Mouse (Mus musculus) v-Abl transformed pro-B cells (cell line): ENCODE measurements around the gene Tle1.

ENCODE experiments used
- in situ Hi-C, 2 experiments: fragments of 400-800 bp; cut with MboI; formaldehyde crosslinking; loops; one replicate each; pipeline ENCODE4 v1.15.1; 2025; ENCODE audit not compliant: unreplicated experiment in 2 of 2

The Tle1 gene

DNA sequence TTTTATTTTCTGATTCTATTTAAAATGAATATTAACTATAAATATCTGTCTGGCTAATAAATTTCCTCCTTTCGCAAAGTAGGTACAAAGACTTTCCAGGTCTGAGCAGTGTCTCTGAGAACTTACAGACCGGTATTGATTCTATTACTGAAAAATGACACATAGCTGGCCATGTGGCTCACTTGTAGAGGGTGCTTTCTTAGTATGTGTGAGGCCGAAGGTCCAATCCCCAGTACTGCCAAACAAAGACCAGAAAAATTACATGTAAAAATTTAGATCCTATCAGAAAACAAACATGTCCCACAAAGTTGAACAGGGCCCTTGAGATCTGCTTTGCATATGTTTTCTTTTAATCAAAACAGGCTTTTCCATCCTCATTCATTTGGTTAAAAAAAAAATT is 33.5 kb downstream of the Tle1 start:
- in situ Hi-C loops: no loop called here

- in situ Hi-C loops: no loop called here
Observed at GRCm38 (mm10) chr4:72166561-72166960, 34.2 kb downstream of the Tle1 start.

DNA sequence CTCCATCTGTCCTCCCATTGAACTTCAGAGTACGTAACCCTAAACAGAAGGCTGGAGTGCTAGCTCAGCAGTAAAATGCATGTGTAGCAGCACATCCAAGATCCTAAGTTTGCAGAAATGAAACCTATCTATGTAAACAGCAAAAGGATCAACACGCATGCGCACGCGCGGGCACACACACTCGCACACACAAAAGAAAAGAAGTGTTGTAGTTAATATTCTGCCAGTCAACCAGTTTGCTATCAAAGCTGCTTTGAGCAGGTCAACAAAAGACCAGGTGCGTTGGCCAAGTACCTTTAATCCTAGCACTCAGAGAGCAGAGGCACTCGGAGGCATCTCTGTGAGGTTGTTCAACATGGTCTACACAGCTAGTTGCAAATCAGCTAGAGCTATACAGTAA is 35.0 kb downstream of the Tle1 start:
- in situ Hi-C loops: no loop called here

GRCm38 (mm10) chr4:72162445-72163218 is 38.1 kb downstream of the Tle1 start:
- in situ Hi-C loops: no loop called here

GRCm38 (mm10) chr4:72160102-72160511 is 40.6 kb downstream of the Tle1 start:
- in situ Hi-C loops: no loop called here

DNA sequence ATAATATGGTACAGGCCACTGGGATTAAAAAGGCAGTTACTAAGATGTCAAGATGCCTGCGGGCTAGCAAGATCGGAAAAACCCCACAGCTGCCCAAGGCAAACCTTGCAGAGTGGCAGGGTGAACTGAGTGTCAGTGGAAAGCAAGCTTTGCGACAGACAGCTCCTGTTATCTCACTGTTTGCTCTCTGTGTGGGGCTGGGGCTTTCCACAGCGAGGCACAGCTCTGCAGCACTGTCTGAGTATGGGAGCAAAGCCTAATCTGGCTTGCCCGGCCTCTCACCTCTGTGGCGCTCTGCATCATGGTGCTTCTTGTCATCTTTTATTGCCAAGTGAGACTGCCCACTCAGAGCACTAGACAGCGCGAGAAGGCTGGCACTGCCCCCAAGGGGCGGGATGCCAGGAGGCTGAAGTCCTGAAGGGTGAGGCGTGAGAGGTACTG is 42.8 kb downstream of the Tle1 start:
- in situ Hi-C loops: no loop called here

DNA sequence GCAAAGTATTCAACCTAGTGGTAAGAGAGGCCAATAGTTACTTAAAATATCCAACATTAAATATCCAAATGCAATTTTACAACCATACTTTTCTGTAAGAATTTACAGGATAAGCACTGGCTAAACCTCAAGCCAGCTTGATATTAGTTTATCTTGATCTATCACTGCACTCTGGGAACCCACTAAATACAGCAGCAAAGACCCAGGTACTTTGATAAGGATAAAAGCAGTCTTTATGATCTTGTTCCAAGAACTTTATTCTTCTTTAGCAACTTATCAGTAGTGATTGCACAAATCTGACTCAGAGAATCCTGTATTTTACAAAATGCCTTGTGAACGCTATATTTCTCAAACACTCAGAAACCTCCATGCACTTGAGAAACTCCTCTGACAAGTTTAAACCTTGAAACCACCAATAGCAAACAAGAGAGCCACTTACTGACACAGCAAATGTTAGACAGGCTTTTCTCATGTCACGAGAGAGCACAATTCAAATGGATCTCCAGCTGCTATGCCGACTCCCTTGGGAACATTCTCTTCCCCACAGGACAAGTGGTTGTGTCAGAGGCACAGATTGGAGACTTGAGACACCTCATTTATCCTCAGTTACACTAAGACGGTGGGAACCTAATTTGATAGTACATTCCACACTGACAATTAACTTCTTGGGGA is 50.1 kb downstream of the Tle1 start:
- in situ Hi-C loops: no loop called here

DNA sequence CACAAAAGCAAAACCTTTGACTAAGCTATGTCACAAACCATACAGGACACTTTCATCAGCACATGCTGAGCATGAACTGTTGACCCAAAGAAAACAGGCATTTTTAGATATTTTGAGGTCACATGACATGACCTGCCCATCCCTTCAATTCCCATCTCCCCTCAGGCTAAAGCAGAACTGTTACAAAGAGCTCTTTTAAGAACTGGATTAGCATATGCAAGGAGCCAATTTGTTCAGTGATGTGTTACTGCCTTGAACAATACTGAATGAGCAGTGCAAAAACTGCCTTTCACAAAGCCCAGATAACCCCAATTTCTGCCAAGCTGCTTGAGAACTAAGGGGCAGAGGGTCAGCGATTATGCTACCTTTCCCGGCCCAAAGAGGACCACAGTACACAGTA is 54.7 kb downstream of the Tle1 start:
- in situ Hi-C loops: no loop called here

GRCm38 (mm10) chr4:72144541-72144940 is 56.2 kb downstream of the Tle1 start:
- in situ Hi-C loops: no loop called here

- in situ Hi-C loops: no loop called here
Observed at GRCm38 (mm10) chr4:72140706-72141105, 60.0 kb downstream of the Tle1 start.

GRCm38 (mm10) chr4:72139475-72140120 is 61.1 kb downstream of the Tle1 start:
- in situ Hi-C loops: no loop called here

DNA sequence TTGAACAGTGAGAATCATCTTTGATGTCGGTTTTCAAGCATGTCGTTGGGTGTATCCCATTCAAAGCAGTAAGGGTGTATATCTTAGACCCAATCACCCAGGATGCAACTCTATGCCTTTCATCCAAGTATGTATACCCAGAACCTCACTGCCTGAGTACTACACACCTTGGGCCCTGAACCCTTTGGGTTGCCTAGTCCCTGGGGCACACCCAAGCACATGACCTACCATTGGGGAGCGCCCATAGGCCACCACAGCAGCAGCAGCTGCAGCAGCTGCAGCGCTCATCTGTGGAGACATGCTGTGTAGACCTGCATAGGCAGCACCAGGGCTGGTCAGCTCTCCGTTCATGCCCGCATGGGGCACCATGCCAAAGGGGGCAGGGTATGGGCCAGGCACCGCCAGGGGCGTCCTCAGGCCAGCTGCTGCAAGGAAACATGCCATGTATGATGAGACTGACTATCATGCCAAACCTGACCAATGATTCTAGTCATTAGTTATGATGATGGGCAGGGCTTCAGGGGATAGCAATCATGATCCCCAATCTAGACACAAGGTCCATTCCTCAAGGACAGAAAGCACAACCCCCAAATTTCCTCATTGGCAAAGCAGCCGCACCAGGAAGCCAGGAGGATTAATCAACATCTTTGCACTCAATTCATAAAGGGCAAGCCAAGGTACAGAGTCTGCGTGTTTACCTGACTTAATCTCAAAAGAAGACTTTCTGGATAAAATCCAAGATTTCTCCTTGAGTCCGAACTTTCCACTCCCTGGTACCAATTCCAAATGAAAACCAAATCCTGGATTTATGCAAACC is 62.2 kb downstream of the Tle1 start:
- in situ Hi-C loops: no loop called here

GRCm38 (mm10) chr4:72132646-72133045 is 68.1 kb downstream of the Tle1 start:
- in situ Hi-C loops: no loop called here

- in situ Hi-C loops: no loop called here
Observed at GRCm38 (mm10) chr4:72127596-72127995, 73.1 kb downstream of the Tle1 start.

- in situ Hi-C loops: no loop called here
Observed at GRCm38 (mm10) chr4:72124790-72125189, 75.9 kb downstream of the Tle1 start.

- in situ Hi-C loops: no loop called here
Observed at GRCm38 (mm10) chr4:72122837-72123236, 77.9 kb downstream of the Tle1 start.

DNA sequence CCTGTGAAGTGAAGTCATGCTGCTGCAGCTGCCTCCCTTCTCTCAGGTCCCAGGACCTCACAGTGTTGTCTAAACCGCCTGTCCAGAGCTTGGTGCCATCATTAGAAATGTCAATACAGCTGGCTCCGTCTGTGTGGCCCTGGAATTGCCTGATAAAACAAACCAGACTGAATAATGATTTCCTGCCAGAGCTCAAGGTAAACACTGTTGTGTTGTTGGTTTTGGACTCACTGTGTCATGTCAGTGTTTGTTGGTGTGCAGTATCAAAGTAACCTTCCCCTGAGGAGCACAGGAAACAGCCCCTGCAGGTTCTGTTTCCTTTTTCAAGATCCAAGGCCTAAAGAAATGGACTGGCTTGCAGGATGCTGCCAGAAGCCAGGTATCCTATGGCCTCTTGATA is 78.4 kb downstream of the Tle1 start:
- in situ Hi-C loops: no loop called here

GRCm38 (mm10) chr4:72120050-72120449 is 80.7 kb downstream of the Tle1 start:
- in situ Hi-C loops: no loop called here

DNA sequence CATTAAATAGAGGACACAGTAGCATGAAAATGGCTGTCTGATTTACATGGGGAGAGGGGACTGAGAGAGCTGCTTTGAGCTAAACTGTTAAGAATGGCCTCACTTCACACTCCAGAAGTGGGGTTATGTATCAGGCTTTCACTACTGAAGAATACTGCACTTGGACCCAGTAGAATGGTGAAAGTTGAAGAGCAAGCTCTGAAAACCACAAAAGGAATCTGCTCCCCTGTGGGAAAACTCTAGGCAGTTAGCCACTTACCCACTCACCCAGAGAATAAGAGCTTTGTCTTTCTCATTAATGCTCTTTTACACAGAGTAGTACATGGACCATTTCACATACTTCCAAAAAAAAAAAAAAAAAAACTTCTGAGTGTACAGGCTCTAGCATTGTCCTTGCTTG is 95.0 kb downstream of the Tle1 start:
- in situ Hi-C loops: no loop called here

- in situ Hi-C loops: no loop called here
Observed at GRCm38 (mm10) chr4:72104186-72104585, 96.5 kb downstream of the Tle1 start.

- in situ Hi-C loops: no loop called here
Observed at GRCm38 (mm10) chr4:72087811-72088210, 112.9 kb downstream of the Tle1 start.
